Mouse (Mus musculus) adrenal gland, postnatal 10 days (tissue): ENCODE measurements around the gene Sparcl1. TPM values are rescaled to one million over a fixed set of nuclear protein-coding genes. Genes with fewer than 3 reads are reported as not detected.

ENCODE experiments used
- DNase-seq: peaks from one replicate; pipeline ENCODE4 v3.0.0; 2021; ENCODE audit warnings: mixed read lengths
- total RNA-seq, 2 experiments: library from RNA; stranded (reverse); gene quantifications; 2 replicates each; pipeline ENCODE4 v1.2.3; 2021

Sparcl1 gene
- total RNA-seq, 2 experiments from 2014 or later, result 142 to 154 TPM

- DNase-seq, result no peak
Measured at GRCm38 (mm10) chr5:104061936-104062772, 51.4 kb downstream of the Sparcl1 start.

- DNase-seq, result no peak
Measured at GRCm38 (mm10) chr5:104060429-104060828, 53.1 kb downstream of the Sparcl1 start.

- DNase-seq, result no peak
Measured at GRCm38 (mm10) chr5:104059628-104060027, 53.9 kb downstream of the Sparcl1 start.

GRCm38 (mm10) chr5:104058021-104058420 is 55.5 kb downstream of the Sparcl1 start:
- peak; percentile 77 for DNase-seq

GRCm38 (mm10) chr5:104056295-104056694 is 57.2 kb downstream of the Sparcl1 start:
- no peak for DNase-seq

GRCm38 (mm10) chr5:104055816-104056215 is 57.7 kb downstream of the Sparcl1 start:
- DNase-seq, result no peak

GRCm38 (mm10) chr5:104054938-104055337 is 58.6 kb downstream of the Sparcl1 start:
- DNase-seq, result peak; percentile 34

- no peak for DNase-seq
Measured at GRCm38 (mm10) chr5:104052956-104053355, 60.6 kb downstream of the Sparcl1 start.

- no peak for DNase-seq
Measured at GRCm38 (mm10) chr5:104048139-104048538, 65.4 kb downstream of the Sparcl1 start.

GRCm38 (mm10) chr5:104047200-104048105 is 66.1 kb downstream of the Sparcl1 start:
- peak; percentile 27 for DNase-seq

GRCm38 (mm10) chr5:104046256-104047199 is 67.0 kb downstream of the Sparcl1 start, which contains the start of gene Nudt9:
Gene Nudt9 (plus strand): TSS chr5:104046306.
- DNase-seq, result peak; percentile 97

- no peak for DNase-seq
Measured at GRCm38 (mm10) chr5:104043704-104044103, 69.8 kb downstream of the Sparcl1 start.

- peak; percentile 43 for DNase-seq
Measured at GRCm38 (mm10) chr5:104042906-104043305, 70.6 kb downstream of the Sparcl1 start.

GRCm38 (mm10) chr5:104039154-104039932 is 74.2 kb downstream of the Sparcl1 start:
- DNase-seq, result peak; percentile 62

GRCm38 (mm10) chr5:104036686-104037085 is 76.8 kb downstream of the Sparcl1 start:
- DNase-seq, result no peak

GRCm38 (mm10) chr5:104035824-104036223 is 77.7 kb downstream of the Sparcl1 start:
- no peak for DNase-seq

- no peak for DNase-seq
Measured at GRCm38 (mm10) chr5:104035066-104035465, 78.5 kb downstream of the Sparcl1 start.

- DNase-seq, result no peak
Measured at GRCm38 (mm10) chr5:104032434-104033097, 81.0 kb downstream of the Sparcl1 start.
